Mouse (Mus musculus) CH12.LX (cell line): ENCODE measurements around the gene Cxcl13. TPM values are rescaled to one million over a fixed set of nuclear protein-coding genes. Genes with fewer than 3 reads are reported as not detected.

Source experiments
- DNase-seq: peaks from one replicate; pipeline ENCODE4 v3.0.0-alpha.2; 2013; ENCODE audit errors: extremely low read depth
- H3K27ac ChIP-seq: 2 replicates; pipeline ENCODE4 v1.5.1; 2012; ENCODE audit warnings: low read depth, mild to moderate bottlenecking, control low read depth, moderate library complexity; ENCODE audit not compliant: insufficient read depth
- H3K27me3 ChIP-seq: replicated peaks from 2 replicates; pipeline ENCODE3; 2012; ENCODE audit warnings: inconsistent platforms
- H3K36me3 ChIP-seq, 2 experiments: replicated peaks in 1 of 2; 2 replicates each; pipeline versions ENCODE3 to v1.6.1; 2012; ENCODE audit warnings: inconsistent platforms in 1 of 2, low read length in 1 of 2, mild to moderate bottlenecking in 1 of 2, mixed read lengths in 1 of 2, moderate library complexity in 1 of 2; ENCODE audit not compliant: control insufficient read depth in 1 of 2, insufficient read depth in 1 of 2
- H3K4me1 ChIP-seq, 2 experiments: 2 replicates each; pipeline ENCODE4 v1.6.1; 2012; ENCODE audit warnings: inconsistent platforms in 1 of 2, moderate library complexity in 1 of 2; ENCODE audit not compliant: insufficient read depth in 2 of 2, control insufficient read depth in 1 of 2
- H3K4me2 ChIP-seq: 2 replicates; pipeline ENCODE4 v1.6.1; 2012; ENCODE audit warnings: low read depth, mild to moderate bottlenecking, control low read depth; ENCODE audit not compliant: poor library complexity, insufficient read depth, severe bottlenecking
- H3K4me3 ChIP-seq, 3 experiments: fragments of 150-350 bp in 1 of 3; sonication (generic) in 1 of 3; replicated peaks in 1 of 3; 2 replicates each; pipeline versions ENCODE3 to v1.5.1; 2011 to 2012; ENCODE audit warnings: low read depth in 2 of 3, low read length in 2 of 3, mild to moderate bottlenecking in 2 of 3, moderate library complexity in 2 of 3, control low read depth in 1 of 3, improper control_type of control experiment in 1 of 3, inconsistent platforms in 1 of 3, mixed read lengths in 1 of 3; ENCODE audit not compliant: poor library complexity in 1 of 3
- H3K79me2 ChIP-seq: replicated peaks from 2 replicates; pipeline ENCODE4 v1.6.1; 2012; ENCODE audit warnings: mild to moderate bottlenecking, moderate library complexity; ENCODE audit not compliant: control insufficient read depth, poor library complexity, insufficient read depth, severe bottlenecking; ENCODE audit errors: extremely low read depth
- H3K9ac ChIP-seq: 2 replicates; pipeline ENCODE4 v1.6.1; 2012; ENCODE audit warnings: low read depth, mild to moderate bottlenecking, control low read depth, moderate library complexity; ENCODE audit not compliant: insufficient read depth
- H3K9me3 ChIP-seq: replicated peaks from 2 replicates; pipeline ENCODE3; 2012; ENCODE audit warnings: low read length, inconsistent platforms, mixed read lengths
- CHD2 ChIP-seq: IDR thresholded peaks from 2 replicates; pipeline ENCODE4 v1.6.1; 2011; ENCODE audit warnings: low read length, improper control_type of control experiment
- CTCF ChIP-seq, 2 experiments: IDR thresholded peaks in 1 of 2; conservative IDR thresholded peaks in 1 of 2; 2 replicates each; pipeline ENCODE4 v1.5.1; 2011 to 2012; ENCODE audit warnings: low read depth in 2 of 2, low read length in 2 of 2, improper control_type of control experiment in 1 of 2, inconsistent platforms in 1 of 2, mild to moderate bottlenecking in 1 of 2, moderate library complexity in 1 of 2
- GABPA ChIP-seq: IDR thresholded peaks from 2 replicates; pipeline ENCODE4 v1.6.1; 2012; ENCODE audit warnings: low read depth, low read length, improper control_type of control experiment, inconsistent platforms; ENCODE audit not compliant: insufficient replicate concordance
- HCFC1 ChIP-seq: IDR thresholded peaks from 2 replicates; pipeline ENCODE4 v1.6.1; 2012; ENCODE audit warnings: low read depth, mild to moderate bottlenecking, inconsistent platforms, low read length, improper control_type of control experiment
- JUN ChIP-seq: IDR thresholded peaks from 2 replicates; pipeline ENCODE4 v1.6.1; 2011; ENCODE audit warnings: low read depth, mild to moderate bottlenecking, low read length, improper control_type of control experiment, moderate library complexity; ENCODE audit not compliant: insufficient read depth
- KAT2A ChIP-seq: IDR thresholded peaks from 2 replicates; pipeline ENCODE4 v1.6.1; 2012; ENCODE audit warnings: low read length, improper control_type of control experiment, inconsistent platforms; ENCODE audit not compliant: insufficient replicate concordance
- MAZ ChIP-seq: IDR thresholded peaks from 2 replicates; pipeline ENCODE4 v1.6.1; 2012; ENCODE audit warnings: low read depth, mild to moderate bottlenecking, inconsistent platforms, low read length, improper control_type of control experiment, moderate library complexity
- MEF2A ChIP-seq: IDR thresholded peaks from 2 replicates; pipeline ENCODE4 v1.6.1; 2014; ENCODE audit warnings: low read depth, mild to moderate bottlenecking, inconsistent platforms, low read length, improper control_type of control experiment, borderline replicate concordance
- MYC ChIP-seq: IDR thresholded peaks from 2 replicates; pipeline ENCODE4 v1.6.1; 2011; ENCODE audit warnings: low read depth, mild to moderate bottlenecking, improper control_type of control experiment, low read length
- NELFE ChIP-seq: IDR thresholded peaks from 2 replicates; pipeline ENCODE4 v1.6.1; 2011; ENCODE audit warnings: low read depth, low read length, improper control_type of control experiment
- PAX5 ChIP-seq: IDR thresholded peaks from 2 replicates; pipeline ENCODE4 v1.6.1; 2012; ENCODE audit warnings: low read length, inconsistent platforms, mixed read lengths
- POLR2AphosphoS2 ChIP-seq: IDR thresholded peaks from 2 replicates; pipeline ENCODE4 v1.6.1; 2011; ENCODE audit warnings: low read depth, low read length, improper control_type of control experiment
- RAD21 ChIP-seq: IDR thresholded peaks from 2 replicates; pipeline ENCODE4 v1.6.1; 2011; ENCODE audit warnings: low read depth, mild to moderate bottlenecking, low read length, improper control_type of control experiment, moderate library complexity
- SIN3A ChIP-seq: IDR thresholded peaks from 2 replicates; pipeline ENCODE4 v1.6.1; 2012; ENCODE audit warnings: low read length, improper control_type of control experiment, inconsistent platforms
- SMC3 ChIP-seq: IDR thresholded peaks from 2 replicates; pipeline ENCODE4 v1.6.1; 2011; ENCODE audit warnings: low read depth, low read length, improper control_type of control experiment
- TBP ChIP-seq: conservative IDR thresholded peaks from 2 replicates; pipeline ENCODE4 v1.6.1; 2011; ENCODE audit warnings: low read depth, low read length, improper control_type of control experiment
- UBTF ChIP-seq: IDR thresholded peaks from 2 replicates; pipeline ENCODE4 v1.6.1; 2012; ENCODE audit warnings: low read depth, mild to moderate bottlenecking, inconsistent platforms, low read length, improper control_type of control experiment, moderate library complexity
- USF1 ChIP-seq: IDR thresholded peaks from 2 replicates; pipeline ENCODE4 v1.6.1; 2014; ENCODE audit warnings: low read depth, mild to moderate bottlenecking, inconsistent platforms, low read length, improper control_type of control experiment
- USF2 ChIP-seq: conservative IDR thresholded peaks from 2 replicates; pipeline ENCODE4 v1.6.1; 2011; ENCODE audit warnings: low read depth, low read length, improper control_type of control experiment
- ZC3H11A ChIP-seq: IDR thresholded peaks from 2 replicates; pipeline ENCODE4 v1.6.1; 2012; ENCODE audit warnings: low read depth, mild to moderate bottlenecking, inconsistent platforms, low read length, improper control_type of control experiment
- ZKSCAN1 ChIP-seq: IDR thresholded peaks from 2 replicates; pipeline ENCODE4 v1.6.1; 2012; ENCODE audit warnings: low read depth, inconsistent platforms, low read length, improper control_type of control experiment, borderline replicate concordance
- dilution Hi-C: fragments of 300-500 bp; cut with MboI; formaldehyde crosslinking; loops from 2 replicates; pipeline ENCODE4 v1.14.3; 2020; ENCODE audit warnings: low sequenced_read_pairs; ENCODE audit not compliant: extremely low pct_unique_long_range_greater_than_20kb, extremely low pct_ligation_motif_present
- in situ Hi-C: fragments of 300-500 bp; cut with MboI; formaldehyde crosslinking; loops from 3 replicates; pipeline ENCODE4 v1.14.3; 2019; ENCODE audit warnings: low sequenced_read_pairs, low pct_ligation_motif_present, low pct_unique_long_range_greater_than_20kb, mixed read lengths
- polyA plus RNA-seq: library from polyadenylated mRNA; unstranded; fragments of >175 nt; gene quantifications from 2 replicates; pipeline ENCODE4 v1.2.1, GENCODE M21; 2012; ENCODE audit warnings: low read depth; ENCODE audit not compliant: insufficient read length
- total RNA-seq, 2 experiments: library from RNA; depleted of rRNA; stranded (reverse); fragments of 300-350 nt in 1 of 2; fragments of >200 nt in 1 of 2; gene quantifications; 2 replicates each; pipeline ENCODE4 v1.2.3; 2012 to 2014

Cxcl13 gene
- total and polyA plus RNA-seq, 3 experiments = not detected

- Histone ChIP-seq H3K9me3 (no peaks in the 10 kb centered on the region), H3K4me1 (peaks cover 6 to 15% of the 10 kb centered on the region in 2 experiments; a peak in 3 of 4 replicates), H3K4me3 (no peak overlapping the region), H3K9ac (no peak overlapping the region), H3K4me2 (no peak overlapping the region), H3K36me3 (no peaks in the 10 kb centered on the region), H3K27ac (no peak overlapping the region), H3K79me2 (no peaks in the 10 kb centered on the region), H3K27me3 (no peaks in the 10 kb centered on the region)
- in situ Hi-C loops = no loop called here
- dilution Hi-C loops = no loop called here
- no peak for DNase-seq
- TF ChIP-seq MYC (no peak), USF2 (no peak), SMC3 (no peak), KAT2A (no peak), GABPA (no peak), HCFC1 (no peak), CHD2 (no peak), TBP (no peak), CTCF (conservative IDR thresholded peaks at IDR 0.05 in 1 of 2, IDR thresholded peaks at IDR 0.05 in 1 of 2; ENCODE audit: low read depth in 2 of 2, low read length in 2 of 2) (no peak), SIN3A (no peak), PAX5 (no peak), JUN (no peak), ZC3H11A (no peak), MAZ (no peak), MEF2A (no peak), POLR2AphosphoS2 (no peak), NELFE (no peak), UBTF (no peak)
Measured at GRCm38 (mm10) chr5:95937129-95937528, 19.6 kb upstream of the Cxcl13 start.

GRCm38 (mm10) chr5:95938044-95938625 lies 18.6 kb upstream of the Cxcl13 start:
- dilution Hi-C loops (no loop called here), in situ Hi-C loops (no loop called here)
- TF ChIP-seq JUN = no peak
- no peak for TF ChIP-seq ZKSCAN1
- TF ChIP-seq CTCF (conservative IDR thresholded peaks at IDR 0.05 in 1 of 2, IDR thresholded peaks at IDR 0.05 in 1 of 2; ENCODE audit: low read depth in 2 of 2, low read length in 2 of 2) = peak in 1 of 2 experiments; percentile 62; a peak in 3 of 4 replicates
- TF ChIP-seq HCFC1 = no peak
- no peak for TF ChIP-seq SIN3A
- TF ChIP-seq SMC3 = peak; percentile 29; the same call in 1 of the 2 replicates
- TF ChIP-seq USF1 = no peak
- TF ChIP-seq RAD21 = peak; percentile 8
- Histone ChIP-seq H3K36me3 (no peaks in the 10 kb centered on the region), H3K27ac (no peak overlapping the region), H3K27me3 (no peaks in the 10 kb centered on the region), H3K4me2 (no peak overlapping the region), H3K9ac (no peak overlapping the region), H3K9me3 (no peaks in the 10 kb centered on the region), H3K79me2 (no peaks in the 10 kb centered on the region), H3K4me1 (peaks cover 6 to 25% of the 10 kb centered on the region in 2 experiments; a peak in 3 of 4 replicates), H3K4me3 (no peak overlapping the region)
- DNase-seq = no peak
